Comparison of ENCODE assay signal across 22 mouse cellular contexts in the genomic region with DNA sequence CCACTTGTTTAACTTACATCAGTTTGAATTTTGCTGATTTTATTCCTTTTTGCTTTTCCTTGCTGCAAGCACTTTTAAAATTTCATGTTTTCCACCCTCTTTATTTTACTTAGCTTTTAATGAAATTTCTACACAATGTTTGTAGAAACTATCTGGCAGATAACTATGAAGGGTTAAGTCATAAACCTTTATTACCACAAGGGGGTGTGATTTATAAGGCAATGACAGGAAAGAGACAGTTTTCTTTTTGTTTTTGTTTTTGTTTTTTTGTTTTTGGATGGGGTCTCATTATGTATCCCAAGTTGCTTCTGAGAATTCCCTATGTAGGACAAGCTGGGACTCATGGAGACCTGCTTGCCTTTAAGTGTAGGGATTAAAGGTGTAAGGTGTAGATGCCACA.
"Had no signal": no experiment of that assay in that cellular context is flagged by ENCODE, and none has a peak within 500 bp of the region (broad histone marks: within the 10 kb centered on the region; RNA-seq: fewer than 3 reads in every experiment).

No protein-coding gene starts in this region.

- H3K9me3 ChIP-seq: kidney, embryonic 15.5 days; limb, embryonic 12.5 days; limb, embryonic 15.5 days; liver, embryonic 12.5 days; liver, embryonic 15.5 days; midbrain, embryonic 12.5 days; neural tube, embryonic 12.5 days; neural tube, embryonic 15.5 days; stomach, embryonic 15.5 days had no signal

- H3K4me2 ChIP-seq: kidney, embryonic 15.5 days; limb, embryonic 12.5 days; limb, embryonic 15.5 days; liver, embryonic 12.5 days; liver, embryonic 15.5 days; midbrain, embryonic 12.5 days; neural tube, embryonic 12.5 days; neural tube, embryonic 15.5 days; stomach, embryonic 15.5 days had no signal

- ATAC-seq: liver, embryonic 12.5 days had no signal

- H3K4me1 ChIP-seq: kidney, embryonic 15.5 days; limb, embryonic 12.5 days; limb, embryonic 15.5 days; liver, embryonic 12.5 days; liver, embryonic 15.5 days; midbrain, embryonic 12.5 days; neural tube, embryonic 12.5 days; neural tube, embryonic 15.5 days; stomach, embryonic 15.5 days had no signal

- H3K27me3 ChIP-seq: kidney, embryonic 15.5 days; limb, embryonic 12.5 days; limb, embryonic 15.5 days; liver, embryonic 12.5 days; liver, embryonic 15.5 days; midbrain, embryonic 12.5 days; neural tube, embryonic 12.5 days; neural tube, embryonic 15.5 days; stomach, embryonic 15.5 days had no signal

- H3K27ac ChIP-seq: kidney, embryonic 15.5 days; limb, embryonic 12.5 days; limb, embryonic 15.5 days; liver, embryonic 12.5 days; liver, embryonic 15.5 days; midbrain, embryonic 12.5 days; neural tube, embryonic 12.5 days; neural tube, embryonic 15.5 days; stomach, embryonic 15.5 days had no signal

- H3K4me3 ChIP-seq: kidney, embryonic 15.5 days; limb, embryonic 12.5 days; limb, embryonic 15.5 days; liver, embryonic 12.5 days; liver, embryonic 15.5 days; midbrain, embryonic 12.5 days; neural tube, embryonic 12.5 days; neural tube, embryonic 15.5 days; stomach, embryonic 15.5 days had no signal

- H3K9ac ChIP-seq: kidney, embryonic 15.5 days; limb, embryonic 12.5 days; limb, embryonic 15.5 days; liver, embryonic 12.5 days; liver, embryonic 15.5 days; midbrain, embryonic 12.5 days; neural tube, embryonic 12.5 days; neural tube, embryonic 15.5 days; stomach, embryonic 15.5 days had no signal

- DNase-seq: kidney, adult 11 months; kidney, adult 8-10 months; kidney, postnatal 10 days; kidney, postnatal 36 days; left cerebral cortex, postnatal 4 days; lung, adult 2 months; lung, postnatal 14 days; lung, postnatal 4 days; right cerebral cortex, adult 18-20 months; right cerebral cortex, postnatal 25 days; spleen, adult 18-20 months; thymus, adult 18-20 months; thymus, postnatal 4 days had no signal

- H3K36me3 ChIP-seq: kidney, embryonic 15.5 days; limb, embryonic 12.5 days; limb, embryonic 15.5 days; liver, embryonic 12.5 days; liver, embryonic 15.5 days; midbrain, embryonic 12.5 days; neural tube, embryonic 12.5 days; neural tube, embryonic 15.5 days; stomach, embryonic 15.5 days had no signal
